ENCODE assay signal across 32 mouse cellular contexts in the genomic region with DNA sequence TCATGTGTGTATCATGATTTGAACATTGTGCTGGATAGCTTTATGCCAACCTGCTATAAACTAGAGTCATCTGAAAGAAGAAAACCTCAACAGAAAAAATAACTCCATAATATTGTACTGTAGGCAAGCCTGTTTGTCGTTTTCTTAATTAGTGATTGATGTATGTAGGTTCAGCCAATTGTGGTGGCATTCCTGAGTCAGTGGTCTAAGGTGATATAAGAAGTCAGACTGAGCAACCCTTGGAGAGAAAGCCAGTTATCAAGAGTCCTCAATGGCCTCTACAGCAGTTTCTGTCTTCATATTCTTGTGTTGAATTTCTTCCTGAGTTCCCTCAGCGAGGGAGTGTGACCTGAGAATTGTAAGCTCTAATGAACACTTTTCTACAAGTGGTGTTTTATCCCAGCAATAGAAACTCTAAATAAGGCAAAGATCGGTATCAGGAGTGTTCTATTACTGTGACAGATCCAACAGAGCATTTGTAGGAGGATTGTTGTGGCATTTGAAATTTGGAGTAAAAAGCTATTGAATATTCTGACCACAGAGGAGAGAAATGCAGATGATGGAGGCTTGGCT. TPM values are rescaled to one million over a fixed set of nuclear protein-coding genes. Genes with fewer than 3 reads are reported as not detected.
"Had no signal": no experiment of that assay in that cellular context is flagged by ENCODE, and none has a peak within 500 bp of the region (broad histone marks: within the 10 kb centered on the region; RNA-seq: fewer than 3 reads in every experiment).

No protein-coding gene starts in this region.

- DNase-seq: heart, postnatal 10 days; heart, postnatal 14 days; heart, postnatal 36 days; heart, postnatal 4 days; kidney, adult 11 months; kidney, adult 2 months; kidney, adult 8-10 months; kidney, postnatal 10 days; kidney, postnatal 14 days; kidney, postnatal 4 days; layer of hippocampus, postnatal 36 days had no signal

- H3K9ac ChIP-seq: heart, embryonic 12.5 days; heart, embryonic 13.5 days; heart, embryonic 15.5 days; hindbrain, embryonic 12.5 days; hindbrain, embryonic 13.5 days; hindbrain, embryonic 14.5 days; hindbrain, embryonic 15.5 days; intestine, embryonic 15.5 days; kidney, embryonic 15.5 days had no signal

- ATAC-seq: hindbrain, embryonic 16.5 days; hindbrain, postnatal 0 days; inflammation-experienced regulatory T-cells, adult 6 months; intestine, embryonic 15.5 days; intestine, embryonic 16.5 days; intestine, postnatal 0 days had no signal

- H3K4me2 ChIP-seq: heart, embryonic 11.5 days; heart, embryonic 12.5 days; heart, embryonic 13.5 days; heart, embryonic 15.5 days; hindbrain, embryonic 12.5 days; hindbrain, embryonic 13.5 days; hindbrain, embryonic 14.5 days; hindbrain, embryonic 15.5 days; intestine, embryonic 15.5 days; kidney, embryonic 15.5 days had no signal

- H3K27ac ChIP-seq: heart, embryonic 10.5 days; heart, embryonic 13.5 days; heart, embryonic 15.5 days; hindbrain, embryonic 10.5 days; hindbrain, embryonic 12.5 days; hindbrain, embryonic 13.5 days; hindbrain, embryonic 14.5 days; hindbrain, embryonic 15.5 days; hindbrain, postnatal 0 days; intestine, embryonic 15.5 days; kidney, embryonic 15.5 days; kidney, postnatal 0 days; layer of hippocampus, adult 2 months; left cerebral cortex, adult 2 months had no signal

- H3K4me3 ChIP-seq: heart, embryonic 10.5 days; heart, embryonic 12.5 days; heart, embryonic 13.5 days; heart, embryonic 15.5 days; hindbrain, embryonic 10.5 days; hindbrain, embryonic 12.5 days; hindbrain, embryonic 13.5 days; hindbrain, embryonic 15.5 days; intestine, embryonic 15.5 days; kidney, embryonic 15.5 days; layer of hippocampus, adult 2 months; left cerebral cortex, adult 2 months had no signal

- H3K36me3 ChIP-seq: heart, embryonic 10.5 days; heart, embryonic 12.5 days; heart, embryonic 13.5 days; heart, embryonic 15.5 days; hindbrain, embryonic 10.5 days; hindbrain, embryonic 12.5 days; hindbrain, embryonic 13.5 days; hindbrain, embryonic 15.5 days; intestine, embryonic 15.5 days; kidney, embryonic 15.5 days had no signal

- H3K9me3 ChIP-seq: heart, embryonic 10.5 days; heart, embryonic 12.5 days; heart, embryonic 13.5 days; heart, embryonic 15.5 days; hindbrain, embryonic 10.5 days; hindbrain, embryonic 12.5 days; hindbrain, embryonic 13.5 days; hindbrain, embryonic 15.5 days; intestine, embryonic 15.5 days; kidney, embryonic 15.5 days had no signal

- H3K4me1 ChIP-seq: heart, embryonic 10.5 days; heart, embryonic 12.5 days; heart, embryonic 13.5 days; heart, embryonic 15.5 days; hindbrain, embryonic 10.5 days; hindbrain, embryonic 12.5 days; hindbrain, embryonic 13.5 days; hindbrain, embryonic 15.5 days; intestine, embryonic 15.5 days; kidney, embryonic 15.5 days had no signal

- H3K27me3 ChIP-seq: heart, embryonic 12.5 days; heart, embryonic 13.5 days; heart, embryonic 15.5 days; hindbrain, embryonic 12.5 days; hindbrain, embryonic 13.5 days; hindbrain, embryonic 15.5 days; intestine, embryonic 15.5 days; kidney, embryonic 15.5 days had no signal

RNA-seq across cellular contexts. Expression of a gene that starts 17.7 kb away (rescaled TPM):
- polyA plus RNA-seq: heart, embryonic 10.5 days; heart, embryonic 11.5 days; hindbrain, embryonic 10.5 days; hindbrain, embryonic 11.5 days; hindbrain, embryonic 12.5 days; hindbrain, embryonic 13.5 days; hindbrain, postnatal 0 days had no signal
